Comparison of ENCODE assay signal across 9 mouse cellular contexts in the genomic region with DNA sequence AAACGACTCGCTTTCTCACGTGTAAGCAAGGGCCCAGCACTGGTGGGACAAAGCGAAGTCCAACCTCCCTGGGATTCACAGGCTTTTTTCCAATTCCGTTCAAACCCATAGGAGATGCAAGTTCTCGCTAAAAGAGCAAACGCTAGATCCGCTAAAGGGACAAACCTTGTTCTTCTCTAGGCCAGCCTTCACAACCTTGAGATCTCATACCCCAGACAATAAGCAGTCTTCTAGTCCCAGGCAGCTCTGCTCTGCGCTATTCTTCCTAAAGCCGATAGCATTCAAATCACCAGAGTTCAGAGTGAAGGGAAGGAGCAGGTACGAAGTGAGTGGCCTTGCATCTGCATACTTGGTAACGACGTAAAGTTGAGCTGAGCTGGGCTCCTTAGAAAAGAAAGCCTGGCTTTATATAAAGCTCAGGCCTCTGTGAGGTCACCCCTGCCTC. TPM values are rescaled to one million over a fixed set of nuclear protein-coding genes. Genes with fewer than 3 reads are reported as not detected.
DNase-seq lines count a peak whose midpoint lies in the region; ATAC-seq and TF ChIP-seq lines count a peak whose summit lies in the region.
"Had no signal": no experiment of that assay in that cellular context is flagged by ENCODE, and none has a peak within 500 bp of the region (broad histone marks: within the 10 kb centered on the region; RNA-seq: fewer than 3 reads in every experiment).

No protein-coding gene starts in this region.

- no peak for DNase-seq in spleen, adult 2 months (ENCODE audit: low read depth in 1 of 2, low spot score in 2 of 2)
- no peak for DNase-seq in spleen, postnatal 10 days (ENCODE audit: low spot score in 2 of 2)
- DNase-seq in forebrain, postnatal 0 days: peak; percentile 56
- DNase-seq in limb, embryonic 14.5 days (ENCODE audit: low spot score): no peak
- no peak for DNase-seq in stomach, postnatal 0 days (ENCODE audit: low spot score)
- no peak for DNase-seq in left cerebral cortex, adult 18-20 months (ENCODE audit: low spot score in 2 of 2)
- no peak for DNase-seq in thymus, postnatal 4 days
- DNase-seq in layer of hippocampus, adult 8-10 months (ENCODE audit: low spot score in 2 of 2): no peak

- no peak for TF ChIP-seq POLR2A in spleen, adult 2 months (IDR thresholded peaks at IDR 0.05; ENCODE audit: low read depth, low read length)
- TF ChIP-seq POLR2A in limb, embryonic 14.5 days (IDR thresholded peaks at IDR 0.05; ENCODE audit: borderline replicate concordance, extremely low read depth, insufficient read depth, insufficient read length): no peak

- no peak for TF ChIP-seq EP300 in stomach, postnatal 0 days (optimal IDR thresholded peaks at IDR 0.05)

- peak overlapping the region; percentile 99 for H3K4me2 ChIP-seq in forebrain, postnatal 0 days (ENCODE audit: low read depth)
- peak overlapping the region; percentile 87 for H3K4me2 ChIP-seq in limb, embryonic 14.5 days (replicated peaks; ENCODE audit: low read depth, low read length, severe bottlenecking)
- peak overlapping the region; percentile 92 for H3K4me2 ChIP-seq in stomach, postnatal 0 days (replicated peaks; ENCODE audit: low read depth)

- 0 out of 2 replicates have a peak overlapping the region, but pooled peaks have one; percentile 52 for H3K27ac ChIP-seq in spleen, adult 2 months (ENCODE audit: insufficient read depth, low read length)
- H3K27ac ChIP-seq in forebrain, postnatal 0 days (ENCODE audit: low read depth, low read length): peak overlapping the region; percentile 57
- H3K27ac ChIP-seq in limb, embryonic 14.5 days (replicated peaks; ENCODE audit: low read depth, low read length): peak overlapping the region; percentile 92
- 0 out of 2 replicates have a peak overlapping the region, but pooled peaks have one; percentile 77 for H3K27ac ChIP-seq in stomach, postnatal 0 days (replicated peaks)

- H3K9ac ChIP-seq in forebrain, postnatal 0 days: peak overlapping the region; percentile 70
- H3K9ac ChIP-seq in limb, embryonic 14.5 days (ENCODE audit: low read depth, low read length, severe bottlenecking): peak overlapping the region; percentile 93
- H3K9ac ChIP-seq in stomach, postnatal 0 days (ENCODE audit: low read length): peak overlapping the region; percentile 77

- H3K9me3 ChIP-seq in forebrain, postnatal 0 days (ENCODE audit: low read length): peaks cover 8% of the 10 kb centered on the region
- no peaks in the 10 kb centered on the region for H3K9me3 ChIP-seq in limb, embryonic 14.5 days (ENCODE audit: control insufficient read depth, low read length)
- 0 out of 2 replicates have a peak, but pooled peaks cover 3% of the 10 kb centered on the region for H3K9me3 ChIP-seq in stomach, postnatal 0 days (ENCODE audit: control insufficient read depth, low read length)

- peaks cover 13% of the 10 kb centered on the region for H3K27me3 ChIP-seq in spleen, adult 2 months (ENCODE audit: control insufficient read depth, insufficient read depth, low read length)
- no peaks in the 10 kb centered on the region for H3K27me3 ChIP-seq in forebrain, postnatal 0 days (ENCODE audit: insufficient read depth, low read length)
- H3K27me3 ChIP-seq in limb, embryonic 14.5 days (ENCODE audit: control insufficient read depth, insufficient read depth, low read length): no peaks in the 10 kb centered on the region
- H3K27me3 ChIP-seq in stomach, postnatal 0 days (ENCODE audit: control insufficient read depth, insufficient read depth, low read length): no peaks in the 10 kb centered on the region

- ATAC-seq in forebrain, postnatal 0 days: peak; percentile 19
- ATAC-seq in limb, embryonic 14.5 days (ENCODE audit: low FRiP score, low read depth): no peak
- no peak for ATAC-seq in stomach, postnatal 0 days (ENCODE audit: low FRiP score, low TSS enrichment)

- H3K36me3 ChIP-seq in spleen, adult 2 months (ENCODE audit: control insufficient read depth, insufficient read depth, low read length): no peaks in the 10 kb centered on the region
- no peaks in the 10 kb centered on the region for H3K36me3 ChIP-seq in forebrain, postnatal 0 days (ENCODE audit: insufficient read depth)
- no peaks in the 10 kb centered on the region; the same call in 1 of the 2 replicates for H3K36me3 ChIP-seq in limb, embryonic 14.5 days (ENCODE audit: control insufficient read depth, insufficient read depth, low read length)
- H3K36me3 ChIP-seq in stomach, postnatal 0 days (ENCODE audit: control insufficient read depth, insufficient read depth, low read length): no peaks in the 10 kb centered on the region

- peak overlapping the region; percentile 9; the same call in 1 of the 2 replicates for H3K4me3 ChIP-seq in spleen, adult 2 months (ENCODE audit: extremely low read depth, insufficient read depth, insufficient read length)
- peak overlapping the region; percentile 75 for H3K4me3 ChIP-seq in forebrain, postnatal 0 days (ENCODE audit: low read depth, low read length)
- H3K4me3 ChIP-seq in limb, embryonic 14.5 days (replicated peaks; ENCODE audit: low read length): peak overlapping the region; percentile 91
- H3K4me3 ChIP-seq in stomach, postnatal 0 days (ENCODE audit: low read depth, low read length): peak overlapping the region; percentile 76

- H3K4me1 ChIP-seq in spleen, adult 2 months (ENCODE audit: control insufficient read depth, insufficient read depth, insufficient read length): peaks cover 7% of the 10 kb centered on the region
- H3K4me1 ChIP-seq in forebrain, postnatal 0 days (ENCODE audit: insufficient read depth): no peaks in the 10 kb centered on the region
- peaks cover 20% of the 10 kb centered on the region for H3K4me1 ChIP-seq in limb, embryonic 14.5 days (ENCODE audit: control insufficient read depth, insufficient read depth, low read length)
- no peaks in the 10 kb centered on the region for H3K4me1 ChIP-seq in stomach, postnatal 0 days (replicated peaks; ENCODE audit: control insufficient read depth, insufficient read depth)

- TF ChIP-seq CTCF in spleen, adult 2 months (IDR thresholded peaks at IDR 0.05; ENCODE audit: extremely low read depth, insufficient read depth, insufficient read length, insufficient replicate concordance): no peak
- no peak for TF ChIP-seq CTCF in forebrain, postnatal 0 days (IDR thresholded peaks at IDR 0.05; ENCODE audit: low read depth)
- TF ChIP-seq CTCF in stomach, postnatal 0 days (IDR thresholded peaks at IDR 0.05; ENCODE audit: low read depth): no peak

- 74% methylated on average over 13 of the region's 13 CpGs for WGBS in spleen, adult 2 months
- 6% methylated on average over 13 of the region's 13 CpGs for WGBS in forebrain, postnatal 0 days
- WGBS in limb, embryonic 14.5 days: 8% methylated on average over 13 of the region's 13 CpGs
- WGBS in stomach, postnatal 0 days: 25% methylated on average over 13 of the region's 13 CpGs

RNA-seq across cellular contexts. Expression of a gene that starts 1.2 kb away (rescaled TPM):
- 2.3 and 3.6 TPM in 2 replicates for polyA plus RNA-seq in spleen, adult 2 months (2012; rRNA removed)
- 11.7 and 12.7 TPM in 2 replicates for total RNA-seq in forebrain, postnatal 0 days (2014; rRNA removed)
- 5.2 and 5.5 TPM in 2 replicates for polyA plus RNA-seq in forebrain, postnatal 0 days (2015; fragmentation: Nextera tagmentation; extraction: Ambion mirVana)
- 38.6 and 44.6 TPM in 2 replicates for polyA plus RNA-seq in limb, embryonic 14.5 days (2012; rRNA removed)
- polyA plus RNA-seq in limb, embryonic 14.5 days (2014; fragmentation: Nextera tagmentation; extraction: Ambion mirVana): 57.2 and 66.4 TPM in 2 replicates
- polyA plus RNA-seq in stomach, postnatal 0 days (2015; fragmentation: Nextera tagmentation; extraction: Ambion mirVana): 8.0 and 8.7 TPM in 2 replicates
- 10 to 100 TPM in 1 of 2 experiments, 1 to 10 TPM in 1; 7.3 to 11.1 TPM for total RNA-seq in left cerebral cortex, adult 18-20 months (2021)
- 10 to 100 TPM in 1 of 4 experiments, 1 to 10 TPM in 3; 6.0 to 10.8 (median 7.0) TPM for total RNA-seq in layer of hippocampus, adult 8-10 months (2022)
- total RNA-seq: neutrophil, adult 5-6 weeks had no signal

Comparison
In these comparisons a context has a peak if more than half of its experiments do, and no peak if none do; other contexts are left out.
1. H3K4me3 ChIP-seq: peak in every context shown above with its lines; median percentile 91 in limb, embryonic 14.5 days; 76 in stomach, postnatal 0 days; 75 in forebrain, postnatal 0 days; 9 in spleen, adult 2 months.